Mouse (Mus musculus): ENCODE data around the gene Slc46a2. TPM values are rescaled to one million over a fixed set of nuclear protein-coding genes. Genes with fewer than 3 reads are reported as not detected.

Slc46a2 gene
- 0.04 TPM in 1 of 2 replicates, not detected in the other for polyA plus RNA-seq (2012; rRNA removed; ENCODE audit: low replicate concordance)

GRCm38 (mm10) chr4:59914608-59915403, at the start of gene Slc46a2:
Gene Slc46a2, minus strand, starts transcription at chr4:59915056.

GRCm38 (mm10) chr4:59963405-59964344, 48.8 kb upstream of the Slc46a2 start, which contains the start of gene Mup6:
Gene Mup6, plus strand, starts transcription at chr4:59964294.

GRCm38 (mm10) chr4:59960610-59961009, 45.8 kb upstream of the Slc46a2 start, which contains the start of gene Mup4:
Gene Mup4, minus strand, starts transcription at chr4:59960710.

Other genes starting within 250 kb of the Slc46a2 start
- 6.7 and 11.1 TPM in 2 replicates for gene Inip, start 113.5 kb downstream of the Slc46a2 start, polyA plus RNA-seq (2012; rRNA removed; ENCODE audit: low replicate concordance)
- gene Snx30, start 109.2 kb downstream of the Slc46a2 start, polyA plus RNA-seq (2012; rRNA removed; ENCODE audit: low replicate concordance), result 3.4 and 4.4 TPM in 2 replicates
- gene Mup4, start 45.7 kb upstream of the Slc46a2 start, polyA plus RNA-seq (2012; rRNA removed; ENCODE audit: low replicate concordance), result not detected in 2 replicates
- gene Mup6, start 49.2 kb upstream of the Slc46a2 start, polyA plus RNA-seq (2012; rRNA removed; ENCODE audit: low replicate concordance), result not detected in 2 replicates
- not detected in 2 replicates for gene Mup7, start 155.4 kb upstream of the Slc46a2 start, polyA plus RNA-seq (2012; rRNA removed; ENCODE audit: low replicate concordance)
- not detected in 2 replicates for gene Mup2, start 239.2 kb upstream of the Slc46a2 start, polyA plus RNA-seq (2012; rRNA removed; ENCODE audit: low replicate concordance)

All from subcutaneous adipose tissue, adult 2 months (tissue).